Mouse (Mus musculus) C2C12 (cell line): ENCODE results near the gene Pdk2.

Experiments used
- CTCF ChIP-seq: IDR thresholded peaks from one replicate; pipeline ENCODE4 v1.5.1; 2011; ENCODE audit not compliant: control insufficient read depth, insufficient read depth, insufficient read length
- MAX ChIP-seq: IDR thresholded peaks from one replicate; pipeline ENCODE4 v1.6.1; 2011; ENCODE audit warnings: mild to moderate bottlenecking, control low read depth
- MYOD1 ChIP-seq: IDR thresholded peaks from one replicate; pipeline ENCODE4 v1.6.1; 2011; ENCODE audit warnings: low read depth; ENCODE audit not compliant: control insufficient read depth, insufficient read length
- USF1 ChIP-seq: IDR thresholded peaks from one replicate; pipeline ENCODE4 v1.6.1; 2011; ENCODE audit warnings: low read depth, mild to moderate bottlenecking, control low read depth, moderate library complexity

GRCm38 (mm10) chr11:95038818-95039655 is 2.1 kb downstream of the Pdk2 start:
- no peak for TF ChIP-seq CTCF
- no peak for TF ChIP-seq MYOD1
- TF ChIP-seq MAX = no peak
- TF ChIP-seq USF1 = no peak
